Mouse (Mus musculus): ENCODE results near the gene Gatd1.

DNA sequence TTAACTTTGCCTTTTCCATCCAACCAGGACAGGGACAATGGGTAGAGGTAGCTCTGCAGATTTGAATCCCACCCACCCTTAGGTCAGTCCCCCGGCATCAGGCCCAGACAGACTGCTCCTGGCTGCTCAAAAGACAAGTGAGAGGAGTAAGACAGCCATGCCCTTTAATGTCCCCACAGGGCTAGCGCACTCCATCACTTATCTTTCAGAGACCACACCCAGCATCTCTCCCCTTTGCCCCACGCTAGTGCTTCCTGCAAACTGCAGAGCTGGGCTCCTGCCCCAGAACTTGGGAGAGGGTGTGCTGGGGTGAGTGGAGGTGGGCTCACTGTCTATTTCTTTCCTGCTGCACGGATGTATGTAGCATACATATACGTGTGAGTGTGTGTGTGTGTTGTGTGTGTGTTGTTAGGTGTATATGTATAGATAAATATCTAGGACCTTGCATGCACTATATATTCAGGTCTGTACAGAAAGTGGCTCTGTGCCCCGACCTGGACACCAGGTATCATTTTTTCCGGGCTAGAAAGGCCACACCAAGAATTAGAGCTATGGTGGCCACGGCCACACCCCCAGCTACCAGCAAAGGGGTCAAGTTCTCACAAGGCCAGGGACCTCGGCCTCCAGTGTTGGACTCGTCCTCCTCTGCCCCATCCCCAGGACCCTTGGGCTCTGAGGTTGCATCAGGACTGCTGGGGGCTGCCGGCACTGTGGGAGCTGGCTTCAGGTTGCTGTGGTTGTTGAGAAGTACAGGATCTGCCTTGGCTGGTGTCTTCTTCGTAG lies 13.2 kb upstream of the Gatd1 start:
- TF ChIP-seq POLR2A (IDR thresholded peaks at IDR 0.05; ENCODE audit: control insufficient read depth, low read depth, low read length) (no peak), CTCF (IDR thresholded peaks at IDR 0.05; ENCODE audit: control insufficient read depth, insufficient read depth, insufficient replicate concordance, low read depth, low read length) (no peak)
